28 mouse cellular contexts compared by ENCODE assay signal in the genomic region with DNA sequence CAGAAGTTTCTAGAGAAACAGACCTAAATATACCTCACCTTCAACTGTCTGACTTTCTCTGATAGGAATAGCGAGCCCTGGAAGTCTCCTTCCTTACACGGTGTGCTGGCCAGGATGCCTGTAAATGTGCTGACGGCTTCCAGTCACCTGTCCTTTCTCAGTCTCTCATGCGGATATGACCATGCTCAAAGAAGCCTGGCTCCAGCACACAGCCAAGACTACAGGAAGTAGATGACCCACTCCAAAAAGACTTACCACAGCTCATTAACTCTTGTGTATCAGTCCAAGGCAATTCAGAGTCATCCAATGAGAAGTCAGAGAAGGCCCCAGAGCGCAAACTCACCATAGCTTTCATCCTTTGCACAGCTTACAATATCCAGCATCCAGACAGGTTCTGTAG.
"Had no signal": no experiment of that assay in that cellular context is flagged by ENCODE, and none has a peak within 500 bp of the region (broad histone marks: within the 10 kb centered on the region; RNA-seq: fewer than 3 reads in every experiment).

No protein-coding gene starts in this region.

- H3K9me3 ChIP-seq: limb, embryonic 10.5 days; limb, embryonic 12.5 days; limb, embryonic 13.5 days; limb, embryonic 15.5 days; liver, embryonic 12.5 days; liver, embryonic 13.5 days; liver, embryonic 15.5 days; lung, embryonic 15.5 days; megakaryocyte, embryonic 14.5 days; midbrain, embryonic 10.5 days; midbrain, embryonic 12.5 days; midbrain, embryonic 13.5 days; midbrain, embryonic 15.5 days; neural tube, embryonic 12.5 days had no signal

- DNase-seq: left cerebral cortex, postnatal 4 days; liver; liver, embryonic 13.5 days; liver, postnatal 0 days; lung, adult 18-20 months; lung, adult 2 months; lung, embryonic 14.5 days; lung, postnatal 10 days; lung, postnatal 14 days; lung, postnatal 36 days; lung, postnatal 4 days; midbrain, embryonic 14.5 days had no signal

- H3K27me3 ChIP-seq: limb, embryonic 12.5 days; limb, embryonic 13.5 days; limb, embryonic 15.5 days; liver, embryonic 12.5 days; liver, embryonic 13.5 days; liver, embryonic 15.5 days; lung, embryonic 15.5 days; megakaryocyte, embryonic 14.5 days; midbrain, embryonic 12.5 days; midbrain, embryonic 13.5 days; midbrain, embryonic 15.5 days; neural tube, embryonic 12.5 days had no signal

- H3K4me1 ChIP-seq: limb, embryonic 15.5 days; liver, embryonic 12.5 days; liver, embryonic 13.5 days; liver, embryonic 15.5 days; lung, embryonic 15.5 days; megakaryocyte, embryonic 14.5 days; midbrain, embryonic 10.5 days; midbrain, embryonic 12.5 days; midbrain, embryonic 13.5 days; midbrain, embryonic 15.5 days; neural tube, embryonic 12.5 days had no signal

- H3K27ac ChIP-seq: limb, embryonic 10.5 days; limb, embryonic 12.5 days; limb, embryonic 13.5 days; limb, embryonic 15.5 days; liver, embryonic 12.5 days; liver, embryonic 13.5 days; liver, embryonic 14.5 days; liver, embryonic 15.5 days; lung, embryonic 15.5 days; macrophage; midbrain, embryonic 10.5 days; midbrain, embryonic 12.5 days; midbrain, embryonic 13.5 days; midbrain, embryonic 15.5 days; neural tube, embryonic 12.5 days had no signal

- H3K36me3 ChIP-seq: limb, embryonic 10.5 days; limb, embryonic 12.5 days; limb, embryonic 13.5 days; limb, embryonic 15.5 days; liver, embryonic 12.5 days; liver, embryonic 13.5 days; liver, embryonic 15.5 days; lung, embryonic 15.5 days; midbrain, embryonic 10.5 days; midbrain, embryonic 12.5 days; midbrain, embryonic 13.5 days; midbrain, embryonic 15.5 days; neural tube, embryonic 12.5 days had no signal

- H3K4me3 ChIP-seq: limb, embryonic 10.5 days; limb, embryonic 12.5 days; limb, embryonic 13.5 days; limb, embryonic 15.5 days; liver, embryonic 12.5 days; liver, embryonic 13.5 days; liver, embryonic 15.5 days; lung, embryonic 15.5 days; megakaryocyte, embryonic 14.5 days; midbrain, embryonic 10.5 days; midbrain, embryonic 12.5 days; midbrain, embryonic 13.5 days; midbrain, embryonic 15.5 days; myocyte; neural tube, embryonic 12.5 days had no signal
